In the genomic region with DNA sequence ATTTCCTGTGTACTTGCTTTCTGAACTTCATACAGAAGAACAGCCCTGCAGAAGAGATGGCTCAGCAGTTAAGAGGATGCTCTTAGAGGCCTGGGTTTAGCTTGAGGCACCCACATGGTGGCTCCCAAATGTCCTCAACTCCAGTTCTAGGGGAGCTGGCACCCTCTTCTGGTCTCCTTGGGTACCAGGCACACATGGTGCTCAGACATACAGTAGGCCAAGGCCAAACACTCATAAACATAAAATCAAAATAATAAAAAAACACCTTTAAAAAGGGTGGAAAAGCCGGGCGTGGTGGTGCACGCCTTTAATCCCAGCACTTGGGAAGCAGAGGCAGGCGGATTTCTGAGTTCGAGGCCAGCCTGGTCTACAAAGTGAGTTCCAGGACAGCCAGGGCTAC, we compare ENCODE assay signal across 10 mouse cellular contexts. TPM values are rescaled to one million over a fixed set of nuclear protein-coding genes. Genes with fewer than 3 reads are reported as not detected.
DNase-seq lines count a peak whose midpoint lies in the region; ATAC-seq and TF ChIP-seq lines count a peak whose summit lies in the region.
"Had no signal": no experiment of that assay in that cellular context is flagged by ENCODE, and none has a peak within 500 bp of the region (broad histone marks: within the 10 kb centered on the region; RNA-seq: fewer than 3 reads in every experiment).

No protein-coding gene starts in this region.

- H3K4me1 ChIP-seq in kidney, adult 2 months (ENCODE audit: control insufficient read depth, insufficient read depth, low read length): peaks cover 2% of the 10 kb centered on the region; the same call in 1 of the 2 replicates
- H3K4me1 ChIP-seq in ES-E14 (ENCODE audit: control insufficient read depth in 2 of 2, insufficient read depth in 2 of 2, low read length in 2 of 2, poor library complexity in 1 of 2): 0 out of 4 replicates have a peak, but pooled peaks cover 0 to 2% of the 10 kb centered on the region in 2 experiments
- no peaks in the 10 kb centered on the region for H3K4me1 ChIP-seq in hindbrain, postnatal 0 days (ENCODE audit: insufficient read depth, low read length)

- H3K4me2 ChIP-seq in hindbrain, postnatal 0 days (ENCODE audit: low read depth, low read length): no peak overlapping the region

- ATAC-seq in hindbrain, postnatal 0 days: no peak
- ATAC-seq in CD4-positive, CD25-positive, alpha-beta regulatory T cell, adult 4 months: no peak

- no peak overlapping the region for H3K4me3 ChIP-seq in kidney, adult 2 months (ENCODE audit: insufficient read depth, low read depth, low read length)
- H3K4me3 ChIP-seq in ES-E14 (ENCODE audit: insufficient read depth in 1 of 2, low read depth in 1 of 2, low read length in 2 of 2, poor library complexity in 1 of 2, severe bottlenecking in 1 of 2): peak overlapping the region in 1 of 2 experiments; percentile 52; a peak in 2 of 4 replicates
- no peak overlapping the region for H3K4me3 ChIP-seq in hindbrain, postnatal 0 days (ENCODE audit: low read length)

- in situ Hi-C loops in ES-E14 (cut with MboI; ENCODE audit: low sequenced_read_pairs in 2 of 2, unreplicated experiment in 2 of 2): no loop called here

- no peak overlapping the region for H3K9ac ChIP-seq in ES-E14 (ENCODE audit: insufficient read depth, low read depth, low read length, poor library complexity, severe bottlenecking)
- no peak overlapping the region for H3K9ac ChIP-seq in hindbrain, postnatal 0 days (replicated peaks; ENCODE audit: low read length)

- H3K27ac ChIP-seq in kidney, adult 2 months (ENCODE audit: insufficient read depth, low read depth, low read length): no peak overlapping the region
- H3K27ac ChIP-seq in ES-E14 (ENCODE audit: insufficient read depth, low read depth, low read length, poor library complexity, severe bottlenecking): no peak overlapping the region
- H3K27ac ChIP-seq in hindbrain, postnatal 0 days: no peak overlapping the region

- TF ChIP-seq POLR2A in kidney, adult 2 months (IDR thresholded peaks at IDR 0.05; ENCODE audit: low read depth, low read length): no peak

- 100% methylated on average over 5 of the region's 5 CpGs for WGBS in kidney, adult 2 months
- 88% methylated on average over 5 of the region's 5 CpGs for WGBS in hindbrain, postnatal 0 days

- no peaks in the 10 kb centered on the region for H3K27me3 ChIP-seq in kidney, adult 2 months (replicated peaks; ENCODE audit: control insufficient read depth, insufficient read depth, low read length)
- H3K27me3 ChIP-seq in hindbrain, postnatal 0 days (ENCODE audit: insufficient read depth, low read length): no peaks in the 10 kb centered on the region
- H3K27me3 ChIP-seq: heart, embryonic 12.5 days had no signal

- peak; percentile 23; the same call in 1 of the 2 replicates for TF ChIP-seq CTCF in kidney, adult 2 months (conservative IDR thresholded peaks at IDR 0.05; ENCODE audit: insufficient read depth, insufficient read length, low read depth, low read length)
- 0 out of 2 replicates have a peak, but pooled peaks have one; percentile 5 for TF ChIP-seq CTCF in hindbrain, postnatal 0 days (IDR thresholded peaks at IDR 0.05; ENCODE audit: low read depth)

- H3K9me3 ChIP-seq in ES-E14 (ENCODE audit: control insufficient read depth, insufficient read depth, low read depth, low read length): no peaks in the 10 kb centered on the region
- H3K9me3 ChIP-seq in hindbrain, postnatal 0 days (ENCODE audit: low read length): no peaks in the 10 kb centered on the region

- DNase-seq in kidney, adult 2 months: no peak
- no peak for DNase-seq in kidney, postnatal 10 days
- DNase-seq in A20 (ENCODE audit: low read depth, low spot score) (peak; percentile 13), ES-E14 (ENCODE audit: low read depth, low spot score) (no peak)
- no peak for DNase-seq in hindbrain, postnatal 0 days (ENCODE audit: low spot score)
- DNase-seq in thymus, postnatal 36 days: no peak
- DNase-seq in spleen, postnatal 14 days (ENCODE audit: low spot score in 2 of 2): no peak
- DNase-seq: left cerebral cortex, postnatal 4 days had no signal

- no peaks in the 10 kb centered on the region for H3K36me3 ChIP-seq in kidney, adult 2 months (ENCODE audit: control insufficient read depth, insufficient read depth, low read length)
- no peaks in the 10 kb centered on the region for H3K36me3 ChIP-seq in ES-E14 (ENCODE audit: control insufficient read depth, insufficient read depth, low read length, poor library complexity, severe bottlenecking)
- no peaks in the 10 kb centered on the region for H3K36me3 ChIP-seq in hindbrain, postnatal 0 days (ENCODE audit: insufficient read depth, low read length)

TF ChIP-seq in ES-E14, 5 proteins besides CTCF, POLR2A, EP300 and RAD21:
- no peak for TF ChIP-seq ZC3H11A (IDR thresholded peaks at IDR 0.05; ENCODE audit: borderline replicate concordance, low read depth, low read length)
- TF ChIP-seq ZNF384 (IDR thresholded peaks at IDR 0.05; ENCODE audit: low read depth, low read length): 0 out of 2 replicates have a peak, but pooled peaks have one; percentile 33

RNA-seq across cellular contexts. Expression of a gene that starts 17.9 kb away (rescaled TPM):
- 0.08 and 0.09 TPM in 2 replicates for polyA plus RNA-seq in kidney, adult 2 months (2012; rRNA removed)
- total RNA-seq in ES-E14 (2012; rRNA removed): 0.21 and 0.62 TPM in 2 replicates
- 3.1 and 3.6 TPM in 2 replicates for total RNA-seq in hindbrain, postnatal 0 days (2014; rRNA removed)
- polyA plus RNA-seq in hindbrain, postnatal 0 days (2015; fragmentation: Nextera tagmentation; extraction: Ambion mirVana): 6.0 and 6.6 TPM in 2 replicates
- polyA plus RNA-seq in CD4-positive, CD25-positive, alpha-beta regulatory T cell, adult 4 months (2017; shearing (Covaris generic)): not detected
- polyA plus RNA-seq: heart, embryonic 12.5 days had no signal

RNA-seq across cellular contexts. Expression of a gene that starts 23.8 kb away (rescaled TPM):
- polyA plus RNA-seq in kidney, adult 2 months (2012; rRNA removed): 26.1 and 28.1 TPM in 2 replicates
- 29.8 and 42.3 TPM in 2 replicates for total RNA-seq in ES-E14 (2012; rRNA removed)
- 45.6 and 49.3 TPM in 2 replicates for total RNA-seq in hindbrain, postnatal 0 days (2014; rRNA removed)
- 49.8 and 52.6 TPM in 2 replicates for polyA plus RNA-seq in hindbrain, postnatal 0 days (2015; fragmentation: Nextera tagmentation; extraction: Ambion mirVana)
- polyA plus RNA-seq in CD4-positive, CD25-positive, alpha-beta regulatory T cell, adult 4 months (2017; shearing (Covaris generic)): 1 to 10 TPM; 9.1 to 9.4 TPM

RNA-seq across cellular contexts. Expression of a gene that starts 48.8 kb away (rescaled TPM):
- polyA plus RNA-seq in kidney, adult 2 months (2012; rRNA removed): 26.0 and 26.5 TPM in 2 replicates
- total RNA-seq in ES-E14 (2012; rRNA removed): 6.6 and 10.6 TPM in 2 replicates
- total RNA-seq in hindbrain, postnatal 0 days (2014; rRNA removed): 23.1 and 23.8 TPM in 2 replicates
- 35.4 and 38.2 TPM in 2 replicates for polyA plus RNA-seq in hindbrain, postnatal 0 days (2015; fragmentation: Nextera tagmentation; extraction: Ambion mirVana)
- polyA plus RNA-seq in CD4-positive, CD25-positive, alpha-beta regulatory T cell, adult 4 months (2017; shearing (Covaris generic)): 10 to 100 TPM; 37.8 to 38.8 TPM

RNA-seq across cellular contexts. Expression of a gene that starts 49.6 kb away (rescaled TPM):
- polyA plus RNA-seq in kidney, adult 2 months (2012; rRNA removed): 37.1 and 46.6 TPM in 2 replicates
- 73.7 and 88.8 TPM in 2 replicates for total RNA-seq in ES-E14 (2012; rRNA removed)
- total RNA-seq in hindbrain, postnatal 0 days (2014; rRNA removed): 38.1 and 40.6 TPM in 2 replicates
- 105 and 109 TPM in 2 replicates for polyA plus RNA-seq in hindbrain, postnatal 0 days (2015; fragmentation: Nextera tagmentation; extraction: Ambion mirVana)
- 100 to 1,000 TPM; 159 to 194 TPM for polyA plus RNA-seq in CD4-positive, CD25-positive, alpha-beta regulatory T cell, adult 4 months (2017; shearing (Covaris generic))
